Mouse (Mus musculus): ENCODE measurements around the gene Mcl1. TPM values are rescaled to one million over a fixed set of nuclear protein-coding genes. Genes with fewer than 3 reads are reported as not detected.
A peak's percentile ranks its signal among the peaks of the same experiment; 100 is the strongest.
"Not testable (repeated sequence)": the region's sequence is repeated elsewhere in the genome, so short reads cannot be mapped to it uniquely, and the experiment has no call there.

Gene Mcl1
- 10 to 100 TPM; 49.6 to 55.2 TPM for total RNA-seq (2021)
- long read RNA-seq, experiment 1, transcript Mcl1-201 (3 exons, 3,418 nt) = major isoform, 23 of 31 reads
- long read RNA-seq, experiment 1, partial matches to known transcripts = 2 of 31 reads
- long read RNA-seq, experiment 1, other reads (novel, unspliced or antisense) = 6 of 31 reads
- long read RNA-seq, experiment 2, transcript Mcl1-201 (3 exons, 3,418 nt) = major isoform, 21 of 36 reads
- long read RNA-seq, experiment 2, partial matches to known transcripts = 8 of 36 reads
- long read RNA-seq, experiment 2, other reads (novel, unspliced or antisense) = 7 of 36 reads

DNA sequence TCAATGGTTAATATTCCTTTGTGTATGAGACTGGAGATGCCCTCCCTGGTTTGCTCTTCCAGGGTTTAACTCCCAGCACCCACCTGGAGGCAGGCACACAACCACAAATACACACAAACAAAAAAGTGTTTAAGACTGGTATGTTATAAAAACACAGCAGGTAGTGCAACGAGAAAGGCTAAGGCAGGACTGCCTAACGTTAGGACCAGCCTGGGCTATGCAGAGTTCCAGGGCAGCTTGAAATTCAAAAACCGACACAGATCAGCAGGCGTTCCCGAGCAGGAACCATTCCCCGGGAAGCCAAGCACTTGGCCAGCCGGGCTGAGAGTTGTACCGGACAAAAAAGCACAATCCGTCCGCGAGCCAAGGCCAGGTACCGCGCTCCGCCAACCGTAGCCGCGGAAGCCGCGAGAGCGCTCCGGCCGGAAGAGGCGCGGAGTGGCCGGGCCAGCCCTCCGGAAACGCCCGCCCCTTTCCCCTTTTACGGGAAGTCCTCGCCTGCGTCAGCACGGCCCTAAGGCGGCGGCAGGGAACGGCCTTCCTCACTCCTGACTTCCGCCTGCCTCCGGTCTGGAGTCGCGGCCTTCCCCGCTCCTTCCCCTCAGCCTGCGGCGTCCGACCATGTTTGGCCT is at the start of gene Mcl1:
Gene Mcl1, plus strand, starts transcription at position 553 of the 632 bp plus-strand sequence.
- peak; percentile 94 to 95 for DNase-seq (ENCODE audit: low spot score in 2 of 2)
- H3K27ac ChIP-seq = peak within 1 kb of the TSS; percentile 99
- TF ChIP-seq CTCF (conservative IDR thresholded peaks at IDR 0.05) = peak; percentile 23; the same call in 1 of the 2 replicates
- peak within 1 kb of the TSS; percentile 77 for H3K4me3 ChIP-seq

DNA sequence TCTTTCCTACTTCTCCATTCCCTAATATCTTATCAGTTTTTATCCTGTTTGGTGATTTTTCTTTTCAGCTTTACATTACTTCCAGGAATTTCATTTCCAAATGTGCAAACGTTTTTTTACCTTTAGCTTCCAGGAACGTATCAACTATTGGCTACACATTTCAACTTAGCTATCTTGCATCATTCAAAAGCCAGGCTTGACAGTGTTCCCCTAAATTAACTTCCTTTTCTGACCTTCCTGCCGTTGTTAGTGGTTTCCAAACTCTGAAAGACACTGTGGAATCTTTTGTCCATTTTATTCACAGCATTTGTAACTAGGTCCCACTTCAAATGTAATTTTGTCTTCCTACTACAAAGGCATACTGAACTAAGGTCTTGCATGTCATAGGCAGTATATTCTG is 49.4 kb upstream of the Mcl1 start:
- no peak overlapping the region for H3K4me3 ChIP-seq
- no peak for DNase-seq (ENCODE audit: low spot score in 2 of 2)
- H3K27ac ChIP-seq = no peak overlapping the region
- no peak for TF ChIP-seq CTCF (conservative IDR thresholded peaks at IDR 0.05)

DNA sequence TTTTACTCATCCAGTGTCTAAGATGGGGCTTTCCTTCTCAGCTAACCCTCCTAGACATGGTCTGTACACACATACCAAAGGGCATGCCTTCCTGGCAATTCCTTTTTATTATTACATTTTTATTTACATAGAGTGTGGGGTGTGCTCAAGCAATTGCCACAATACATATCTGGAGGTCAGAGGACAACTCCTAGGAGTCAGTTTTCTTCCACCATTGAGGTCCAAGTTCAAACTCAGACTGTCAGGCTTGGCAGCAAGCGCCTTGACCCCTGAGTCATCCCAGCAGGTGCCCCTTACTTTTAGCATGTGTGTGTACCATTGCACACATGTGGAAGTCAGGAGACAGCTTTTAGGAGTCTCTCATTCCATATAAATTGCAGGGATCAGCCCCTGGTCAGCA is 44.6 kb upstream of the Mcl1 start:
- TF ChIP-seq CTCF (conservative IDR thresholded peaks at IDR 0.05) = no peak
- DNase-seq (ENCODE audit: low spot score in 2 of 2) = no peak
- no peak overlapping the region for H3K27ac ChIP-seq
- no peak overlapping the region for H3K4me3 ChIP-seq

DNA sequence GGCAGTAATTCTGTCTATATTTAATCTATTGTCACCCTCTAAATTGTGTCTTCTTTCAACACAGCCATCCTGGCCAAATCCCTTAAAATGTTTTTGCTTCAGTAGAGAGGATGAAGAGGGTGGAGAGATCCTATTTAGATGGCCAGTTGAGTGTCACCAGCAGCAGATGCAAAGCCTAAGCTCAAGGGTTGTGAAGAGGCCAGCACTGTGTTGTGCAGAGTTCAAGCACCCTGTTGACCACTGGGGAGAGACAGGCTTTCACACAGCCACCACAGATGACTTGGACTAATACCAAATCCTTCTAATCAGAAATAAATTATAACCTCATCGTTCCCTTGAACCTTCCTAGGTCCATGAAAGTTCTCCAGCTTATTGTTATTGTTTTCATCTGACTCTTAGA is 40.1 kb upstream of the Mcl1 start:
- H3K4me3 ChIP-seq = no peak overlapping the region
- no peak overlapping the region for H3K27ac ChIP-seq
- DNase-seq (ENCODE audit: low spot score in 2 of 2) = no peak
- no peak for TF ChIP-seq CTCF (conservative IDR thresholded peaks at IDR 0.05)

GRCm38 (mm10) chr3:95621241-95621640 is 37.3 kb upstream of the Mcl1 start:
- Histone ChIP-seq H3K27ac (no peak overlapping the region), H3K4me3 (no peak overlapping the region)
- no peak for DNase-seq (ENCODE audit: low spot score in 2 of 2)
- TF ChIP-seq CTCF (conservative IDR thresholded peaks at IDR 0.05) = no peak

DNA sequence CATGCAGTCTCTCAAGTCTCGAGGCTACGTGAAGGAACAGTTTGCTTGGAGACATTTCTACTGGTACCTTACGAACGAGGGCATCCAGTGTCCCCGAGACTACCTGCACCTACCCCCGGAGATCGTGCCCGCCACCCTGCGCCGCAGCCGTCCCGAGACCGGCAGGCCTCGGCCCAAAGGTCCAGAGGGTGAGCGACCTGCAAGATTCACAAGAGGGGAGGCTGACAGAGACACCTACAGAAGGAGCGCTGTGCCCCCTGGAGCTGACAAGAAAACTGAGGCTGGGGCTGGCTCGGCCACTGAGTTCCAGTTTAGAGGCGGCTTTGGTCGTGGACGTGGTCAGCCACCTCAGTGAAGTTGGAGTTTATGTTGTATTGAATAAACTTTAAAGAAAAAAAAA is 36.2 kb upstream of the Mcl1 start:
- not testable (repeated sequence) for H3K27ac ChIP-seq; DNase-seq (ENCODE audit: low spot score in 2 of 2); H3K4me3 ChIP-seq

- DNase-seq (ENCODE audit: low spot score in 2 of 2) = no peak
- Histone ChIP-seq H3K27ac (no peak overlapping the region), H3K4me3 (no peak overlapping the region)
- TF ChIP-seq CTCF (conservative IDR thresholded peaks at IDR 0.05) = no peak
Measured at GRCm38 (mm10) chr3:95623551-95623950, 35.0 kb upstream of the Mcl1 start.

DNA sequence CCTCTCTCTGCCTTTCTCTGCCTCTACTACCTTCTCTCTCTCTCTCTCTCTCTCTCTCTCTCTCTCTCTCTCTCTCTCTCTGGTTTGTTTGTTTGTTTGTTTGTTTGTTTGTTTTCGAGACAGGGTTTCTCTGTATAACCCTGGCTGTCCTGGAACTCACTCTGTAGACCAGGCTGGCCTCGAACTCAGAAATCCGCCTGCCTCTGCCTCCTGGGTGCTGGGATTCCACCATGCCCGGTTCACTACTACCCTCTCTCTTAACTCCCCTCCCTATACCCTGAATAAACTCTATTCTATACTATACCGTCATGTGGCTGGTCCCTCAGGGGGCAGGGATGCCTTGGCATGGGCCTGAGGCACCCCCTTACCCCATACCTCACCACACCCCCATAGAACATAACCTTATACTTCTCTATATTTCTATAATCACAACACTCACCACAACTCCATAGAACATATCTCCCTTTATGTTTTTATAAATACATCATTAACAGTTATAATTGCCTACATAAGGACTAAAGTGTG is 34.5 kb upstream of the Mcl1 start:
- not testable (repeated sequence) for DNase-seq (ENCODE audit: low spot score in 2 of 2)
- Histone ChIP-seq H3K4me3 (peak overlapping the region; percentile 89), H3K27ac (peak overlapping the region; percentile 99)

DNA sequence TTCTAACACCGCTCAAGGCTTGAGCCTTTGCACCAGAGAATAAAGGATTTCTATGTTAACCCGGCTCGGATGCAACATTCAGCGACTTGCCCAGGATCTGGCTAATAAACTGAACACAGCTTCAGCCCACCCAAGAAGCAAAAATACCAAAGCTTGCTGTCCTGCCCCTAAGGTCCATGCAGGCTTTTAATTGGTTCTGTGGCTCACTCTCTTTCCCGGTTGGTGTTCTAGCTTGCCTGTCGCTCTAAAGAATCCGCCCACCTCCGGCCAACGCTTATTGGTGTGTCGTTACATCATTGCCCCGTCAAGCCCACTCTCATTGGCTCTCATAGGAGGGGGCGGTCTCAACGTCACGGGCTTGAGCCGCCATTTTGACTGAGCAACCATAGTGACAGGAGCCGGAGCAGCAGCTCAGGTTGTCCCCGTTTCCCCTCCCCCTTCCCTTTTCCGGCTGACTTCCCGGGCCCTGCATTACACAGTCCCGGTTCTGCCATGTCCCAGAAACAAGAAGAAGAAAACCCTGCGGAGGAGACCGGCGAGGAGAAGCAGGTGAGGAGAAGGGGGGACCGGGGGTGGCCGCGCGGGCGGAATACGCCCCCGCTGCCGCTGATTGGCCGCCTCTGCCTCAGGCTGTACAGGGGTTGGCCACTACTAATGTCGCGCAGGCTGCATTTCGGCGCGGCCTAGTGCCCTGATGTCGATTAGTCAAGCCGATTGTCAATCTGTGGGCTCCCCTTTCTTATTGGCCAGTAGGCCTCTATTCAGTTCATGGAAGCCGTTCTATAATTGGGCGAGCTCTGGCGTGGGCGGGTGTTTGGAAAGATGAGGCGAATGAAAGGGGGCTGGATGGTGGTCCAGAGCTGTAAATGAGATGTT is 33.7 kb upstream of the Mcl1 start, which contains the start of gene Ensa:
Gene Ensa, plus strand, starts transcription at position 366 of the 876 bp plus-strand sequence.
- no peak for TF ChIP-seq CTCF (conservative IDR thresholded peaks at IDR 0.05)
- H3K27ac ChIP-seq = peak within 1 kb of the TSS; percentile 99
- peak within 1 kb of the TSS; percentile 89 for H3K4me3 ChIP-seq
- peak; percentile 96 to 99 for DNase-seq (ENCODE audit: low spot score in 2 of 2)

- peak overlapping the region; percentile 89 for H3K4me3 ChIP-seq
- peak; percentile 60 to 90 for DNase-seq (ENCODE audit: low spot score in 2 of 2)
- peak overlapping the region; percentile 99 for H3K27ac ChIP-seq
- no peak for TF ChIP-seq CTCF (conservative IDR thresholded peaks at IDR 0.05)
Measured at GRCm38 (mm10) chr3:95627763-95628162, 30.8 kb upstream of the Mcl1 start.

GRCm38 (mm10) chr3:95629755-95630154 is 28.8 kb upstream of the Mcl1 start:
- Histone ChIP-seq H3K4me3 (peak overlapping the region; percentile 8; the same call in 1 of the 2 replicates), H3K27ac (peak overlapping the region; percentile 99)
- peak; percentile 78 to 88 for DNase-seq (ENCODE audit: low spot score in 2 of 2)
- no peak for TF ChIP-seq CTCF (conservative IDR thresholded peaks at IDR 0.05)

DNA sequence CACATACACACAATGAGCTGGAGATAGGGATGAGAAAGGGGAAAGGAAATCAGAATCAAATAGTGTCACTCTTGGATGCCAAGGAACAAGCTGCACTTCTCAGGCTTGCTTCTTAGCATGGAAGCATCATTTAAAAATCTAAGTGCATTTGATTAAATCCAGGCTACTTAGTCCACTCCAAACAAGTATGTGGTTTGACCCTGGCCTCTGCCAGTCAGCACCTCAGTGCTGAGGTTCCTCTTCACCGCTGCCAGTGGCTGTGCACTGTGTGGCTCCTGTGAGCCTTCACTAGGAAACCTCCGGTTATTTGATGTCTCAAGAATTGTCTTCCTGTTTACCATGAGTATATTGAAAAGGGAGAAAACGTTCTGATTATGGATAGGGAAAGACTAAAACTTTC is 27.7 kb upstream of the Mcl1 start:
- DNase-seq (ENCODE audit: low spot score in 2 of 2) = no peak
- no peak overlapping the region for H3K4me3 ChIP-seq
- H3K27ac ChIP-seq = peak overlapping the region; percentile 99
- TF ChIP-seq CTCF (conservative IDR thresholded peaks at IDR 0.05) = no peak

DNA sequence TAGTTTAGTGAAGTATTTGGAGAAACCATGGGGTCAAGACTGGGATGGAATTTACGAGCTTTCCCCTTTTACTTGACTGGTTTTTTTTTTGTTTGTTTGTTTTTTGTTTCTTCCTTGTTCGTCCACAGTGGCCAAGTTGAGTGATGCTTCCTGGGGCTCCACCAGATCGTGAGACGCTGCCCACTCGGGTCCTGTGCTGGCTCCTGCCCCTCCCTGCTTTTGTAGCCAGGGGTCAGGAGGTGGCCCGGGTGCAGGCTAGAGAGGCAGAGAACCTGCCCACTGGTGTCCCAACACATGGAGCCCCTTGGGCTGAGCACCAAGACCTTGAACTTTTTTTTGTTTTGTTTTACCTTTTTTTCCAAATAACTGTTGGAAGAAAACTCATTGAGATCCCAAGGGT is 27.3 kb upstream of the Mcl1 start:
- H3K27ac ChIP-seq = peak overlapping the region; percentile 99; the same call in 1 of the 2 replicates
- TF ChIP-seq CTCF (conservative IDR thresholded peaks at IDR 0.05) = no peak
- H3K4me3 ChIP-seq = no peak overlapping the region
- no peak for DNase-seq (ENCODE audit: low spot score in 2 of 2)
